Mouse (Mus musculus) bone marrow macrophage, adult 2 months (primary cell): ENCODE measurements around the gene Apoa5.

ENCODE experiments used
- CTCF ChIP-seq: IDR thresholded peaks from 2 replicates; pipeline ENCODE4 v1.5.1; 2012; ENCODE audit warnings: low read depth, mild to moderate bottlenecking, low read length, moderate library complexity
- POLR2A ChIP-seq: IDR thresholded peaks from 2 replicates; pipeline ENCODE4 v1.6.1; 2012; ENCODE audit warnings: mild to moderate bottlenecking, low read depth, low read length, borderline replicate concordance

DNA sequence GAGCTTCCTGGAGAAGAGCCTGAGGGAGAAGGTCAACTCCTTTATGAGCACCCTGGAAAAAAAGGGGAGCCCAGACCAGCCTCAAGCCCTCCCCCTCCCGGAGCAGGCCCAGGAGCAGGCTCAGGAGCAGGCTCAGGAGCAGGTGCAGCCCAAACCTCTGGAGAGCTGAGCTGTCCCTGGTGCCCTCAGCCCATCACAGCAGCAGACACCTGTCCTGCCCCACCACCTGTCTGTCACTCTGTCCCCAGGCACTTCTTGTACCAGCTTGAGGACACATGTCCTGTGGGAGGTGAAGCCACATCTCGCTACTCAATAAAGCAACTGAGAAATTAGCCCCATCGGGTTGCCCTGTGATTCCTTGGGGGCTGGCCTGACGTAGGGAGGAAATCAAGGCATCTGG lies 25.3 kb upstream of the Apoa5 start:
- TF ChIP-seq POLR2A (no peak), CTCF (no peak)
